Mouse (Mus musculus): ENCODE measurements around the gene Cox15. TPM values are rescaled to one million over a fixed set of nuclear protein-coding genes. Genes with fewer than 3 reads are reported as not detected.

Cox15 gene
- total and polyA plus RNA-seq, 3 experiments: 30.2 to 59.1 (median 32.4) TPM

DNA sequence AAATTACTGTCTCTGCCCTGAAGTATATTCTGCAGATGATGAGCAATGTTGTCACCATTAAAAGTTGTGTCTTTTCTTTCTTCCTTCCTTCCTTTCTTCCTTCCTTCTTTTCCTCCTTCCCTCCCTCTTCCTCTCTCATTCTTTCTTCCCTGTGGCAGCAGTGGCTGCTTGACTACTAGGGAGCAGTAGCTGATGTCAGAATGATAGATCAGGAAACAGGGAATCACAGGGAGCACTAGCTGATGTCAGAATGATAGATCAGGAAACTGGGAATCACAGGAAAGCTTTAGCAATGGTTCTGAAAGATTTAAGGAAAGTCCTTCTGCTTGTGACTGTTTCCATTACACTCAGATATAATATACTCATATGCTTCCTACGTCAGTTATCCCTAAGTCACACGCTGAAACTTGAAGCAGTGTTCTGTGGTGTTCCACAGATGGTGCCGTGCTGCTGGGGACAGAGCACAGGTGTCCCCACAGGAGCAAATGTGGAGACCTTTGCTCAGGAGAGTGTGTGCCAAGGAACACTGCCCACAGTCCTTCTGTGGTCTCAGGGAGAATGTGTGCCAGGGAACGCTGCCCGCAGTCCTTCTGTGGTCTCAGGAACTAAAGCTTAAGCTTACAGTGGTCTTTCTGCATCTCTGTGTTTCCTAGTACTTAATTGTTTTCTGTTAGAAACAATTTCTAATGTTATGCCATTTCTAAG, 55.0 kb downstream of the Cox15 start:
- Histone ChIP-seq H3K27ac (ENCODE audit: control insufficient read depth, low read depth, low read length) (no peak overlapping the region), H3K4me1 (ENCODE audit: control insufficient read depth in 1 of 2, insufficient read depth in 2 of 2, low read length in 2 of 2) (peaks cover 5 to 16% of the 10 kb centered on the region in 2 experiments), H3K27me3 (ENCODE audit: control insufficient read depth in 1 of 2, insufficient read depth in 2 of 2, low read length in 2 of 2) (no peaks in the 10 kb centered on the region), H3K9me3 (replicated peaks; ENCODE audit: insufficient read depth, low read length) (no peaks in the 10 kb centered on the region), H3K79me2 (ENCODE audit: control insufficient read depth, insufficient read depth, low read length, poor library complexity) (no peaks in the 10 kb centered on the region), H3K36me3 (ENCODE audit: control insufficient read depth in 1 of 2, insufficient read depth in 2 of 2, low read length in 2 of 2) (peaks cover 0 to 9% of the 10 kb centered on the region in 2 experiments; a peak in 2 of 4 replicates), H3K4me3 (ENCODE audit: control insufficient read depth in 1 of 2, insufficient read depth in 1 of 2, low read depth in 2 of 2, low read length in 2 of 2) (no peak overlapping the region), H3K9ac (ENCODE audit: control insufficient read depth, low read depth, low read length, poor library complexity, severe bottlenecking) (no peak overlapping the region)
- DNase-seq (ENCODE audit: low read depth, low spot score): no peak
- TF ChIP-seq ZNF384 (IDR thresholded peaks at IDR 0.05; ENCODE audit: low read depth, low read length): no peak
- no peak for TF ChIP-seq JUND (IDR thresholded peaks at IDR 0.05; ENCODE audit: low read depth, low read length)

DNA sequence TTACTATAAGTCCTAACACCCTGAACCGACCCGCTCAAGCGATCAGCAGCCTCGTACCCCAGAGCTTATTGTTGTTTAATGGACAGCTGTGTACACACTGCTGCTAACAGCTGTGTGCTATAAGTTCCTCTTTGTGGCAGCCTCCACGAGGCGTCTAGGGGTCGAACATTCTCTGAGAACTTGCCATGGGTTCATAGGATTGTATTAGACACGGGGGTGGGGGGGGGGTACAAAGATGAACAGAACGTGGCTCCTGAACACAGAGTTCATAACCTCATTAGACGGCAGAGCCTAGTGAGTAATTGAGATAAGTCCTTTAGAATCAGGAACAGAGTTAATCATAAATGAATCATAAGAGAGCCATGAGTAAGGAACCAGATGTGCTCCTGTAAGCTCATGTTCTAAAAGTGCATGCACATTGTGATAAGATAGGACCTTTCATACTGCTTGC, 57.3 kb downstream of the Cox15 start:
- H3K79me2 ChIP-seq (ENCODE audit: control insufficient read depth, insufficient read depth, low read length, poor library complexity): no peaks in the 10 kb centered on the region
- H3K27ac ChIP-seq (ENCODE audit: control insufficient read depth, low read depth, low read length): peak overlapping the region; percentile 73
- H3K36me3 ChIP-seq (ENCODE audit: control insufficient read depth in 1 of 2, insufficient read depth in 2 of 2, low read length in 2 of 2): peaks cover 0 to 9% of the 10 kb centered on the region in 2 experiments; a peak in 2 of 4 replicates
- H3K9me3 ChIP-seq (replicated peaks; ENCODE audit: insufficient read depth, low read length): no peaks in the 10 kb centered on the region
- peaks cover 5 to 19% of the 10 kb centered on the region in 2 experiments for H3K4me1 ChIP-seq (ENCODE audit: control insufficient read depth in 1 of 2, insufficient read depth in 2 of 2, low read length in 2 of 2)
- H3K4me3 ChIP-seq (ENCODE audit: control insufficient read depth in 1 of 2, insufficient read depth in 1 of 2, low read depth in 2 of 2, low read length in 2 of 2): peak overlapping the region; percentile 2 to 32
- peak overlapping the region; percentile 45 for H3K9ac ChIP-seq (ENCODE audit: control insufficient read depth, low read depth, low read length, poor library complexity, severe bottlenecking)
- DNase-seq (ENCODE audit: low read depth, low spot score): peak; percentile 92
- H3K27me3 ChIP-seq (ENCODE audit: control insufficient read depth in 1 of 2, insufficient read depth in 2 of 2, low read length in 2 of 2): no peaks in the 10 kb centered on the region
- TF ChIP-seq GATA1 (IDR thresholded peaks at IDR 0.05; ENCODE audit: low read depth, low read length) (peak; percentile 95), ZKSCAN1 (IDR thresholded peaks at IDR 0.05; ENCODE audit: low read depth, low read length) (no peak), MEF2A (IDR thresholded peaks at IDR 0.05; ENCODE audit: extremely low read depth, insufficient replicate concordance, low read depth, low read length, poor library complexity, severe bottlenecking) (no peak), CHD2 (IDR thresholded peaks at IDR 0.05; ENCODE audit: low read length) (no peak), ZNF384 (IDR thresholded peaks at IDR 0.05; ENCODE audit: low read depth, low read length) (no peak), TBP (IDR thresholded peaks at IDR 0.05; ENCODE audit: low read depth, low read length) (peak; percentile 60), E2F4 (IDR thresholded peaks at IDR 0.05; ENCODE audit: borderline replicate concordance, low read depth, low read length) (no peak), MYC (IDR thresholded peaks at IDR 0.05; ENCODE audit: low read depth, low read length) (peak; percentile 95), POLR2AphosphoS5 (IDR thresholded peaks at IDR 0.05; ENCODE audit: borderline replicate concordance, low read depth, low read length) (no peak), UBTF (IDR thresholded peaks at IDR 0.05; ENCODE audit: borderline replicate concordance, insufficient read depth, low read depth, low read length) (no peak), JUND (IDR thresholded peaks at IDR 0.05; ENCODE audit: low read depth, low read length) (0 out of 2 replicates have a peak, but pooled peaks have one; percentile 19), TCF12 (IDR thresholded peaks at IDR 0.05; ENCODE audit: low read depth, low read length) (peak; percentile 86), ZMIZ1 (IDR thresholded peaks at IDR 0.05; ENCODE audit: low read depth, low read length) (no peak), POLR2A (IDR thresholded peaks at IDR 0.05; ENCODE audit: control insufficient read depth in 1 of 2, insufficient read depth in 1 of 2, low read depth in 1 of 2, low read length in 2 of 2, poor library complexity in 1 of 2) (no peak; a peak in 1 of 4 replicates), USF1 (IDR thresholded peaks at IDR 0.05; ENCODE audit: low read depth, low read length) (no peak), ZC3H11A (IDR thresholded peaks at IDR 0.05; ENCODE audit: low read depth, low read length) (no peak), POLR2AphosphoS2 (IDR thresholded peaks at IDR 0.05; ENCODE audit: low read length) (no peak), MAX (IDR thresholded peaks at IDR 0.05; ENCODE audit: low read length) (peak; percentile 74), EP300 (IDR thresholded peaks at IDR 0.05; ENCODE audit: low read depth in 1 of 2, low read length in 2 of 2) (peak; percentile 88 to 94), GABPA (IDR thresholded peaks at IDR 0.05; ENCODE audit: low read depth, low read length) (no peak), RAD21 (IDR thresholded peaks at IDR 0.05; ENCODE audit: low read depth, low read length) (no peak), HCFC1 (IDR thresholded peaks at IDR 0.05; ENCODE audit: low read depth, low read length) (0 out of 2 replicates have a peak, but pooled peaks have one; percentile 15), CTCF (IDR thresholded peaks at IDR 0.05 in 2 of 3, conservative IDR thresholded peaks at IDR 0.05 in 1 of 3; ENCODE audit: control insufficient read depth in 1 of 3, insufficient read depth in 1 of 3, low read depth in 2 of 3, low read length in 3 of 3, poor library complexity in 1 of 3, severe bottlenecking in 1 of 3) (no peak), USF2 (IDR thresholded peaks at IDR 0.05; ENCODE audit: borderline replicate concordance in 1 of 2, insufficient read depth in 1 of 2, low read depth in 1 of 2, low read length in 2 of 2) (no peak), ELF1 (IDR thresholded peaks at IDR 0.05; ENCODE audit: low read depth, low read length) (no peak), SIN3A (IDR thresholded peaks at IDR 0.05; ENCODE audit: low read length) (peak; percentile 95), ETS1 (IDR thresholded peaks at IDR 0.05; ENCODE audit: low read depth, low read length) (peak; percentile 81), MYB (IDR thresholded peaks at IDR 0.05; ENCODE audit: low read depth, low read length) (no peak), MXI1 (IDR thresholded peaks at IDR 0.05; ENCODE audit: low read depth, low read length) (peak; percentile 84), SMC3 (IDR thresholded peaks at IDR 0.05; ENCODE audit: low read depth, low read length) (no peak)
